Mouse (Mus musculus): ENCODE results near the gene Gh. TPM values are rescaled to one million over a fixed set of nuclear protein-coding genes. Genes with fewer than 3 reads are reported as not detected.

Gene Gh
- total and polyA plus RNA-seq, 2 experiments from 2014 or later, result not detected

DNA sequence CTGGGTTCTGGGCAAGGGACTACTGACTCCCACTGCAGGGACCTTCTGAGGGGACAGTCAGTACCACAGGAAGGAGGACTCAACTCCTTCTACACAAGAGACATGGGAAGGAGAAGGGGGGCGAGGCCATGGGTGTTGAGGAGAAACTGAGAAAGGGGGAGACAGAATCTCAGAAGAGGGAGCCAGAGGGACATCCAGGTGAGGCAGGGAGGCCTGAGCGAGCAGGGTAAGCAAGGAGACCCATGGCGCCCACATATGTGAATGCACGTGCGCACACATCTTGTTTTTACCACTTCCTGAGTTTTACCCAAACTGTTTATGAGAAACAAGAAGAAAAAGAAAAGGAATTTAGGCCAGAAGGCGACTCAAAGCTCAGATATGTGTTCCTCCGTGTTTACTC, 16.1 kb upstream of the Gh start:
- H3K36me3 ChIP-seq (replicated peaks; ENCODE audit: control insufficient read depth, insufficient read depth, low read length), result no peaks in the 10 kb centered on the region
- WGBS, result 75% methylated on average over 7 of the region's 7 CpGs
- H3K4me1 ChIP-seq (ENCODE audit: control insufficient read depth, insufficient read depth), result no peaks in the 10 kb centered on the region
- no peak overlapping the region for H3K4me2 ChIP-seq (ENCODE audit: low read depth, low read length)
- H3K27me3 ChIP-seq (ENCODE audit: control insufficient read depth, insufficient read depth, low read length), result no peaks in the 10 kb centered on the region
- TF ChIP-seq EP300 (IDR thresholded peaks at IDR 0.05; ENCODE audit: low read depth), result no peak
- TF ChIP-seq CTCF (IDR thresholded peaks at IDR 0.05; ENCODE audit: low read depth), result no peak
- ATAC-seq (ENCODE audit: insufficient read depth, low read depth), result no peak
- H3K27ac ChIP-seq (ENCODE audit: low read depth), result peak overlapping the region; percentile 43; the same call in 1 of the 2 replicates
- no peak overlapping the region for H3K4me3 ChIP-seq (ENCODE audit: low read depth, low read length)
- no peaks in the 10 kb centered on the region for H3K9me3 ChIP-seq (replicated peaks; ENCODE audit: control insufficient read depth, low read length)
- DNase-seq (ENCODE audit: low spot score), result no peak
- no peak overlapping the region for H3K9ac ChIP-seq (replicated peaks; ENCODE audit: low read depth, low read length)

GRCm38 (mm10) chr11:106316416-106316815, 14.8 kb upstream of the Gh start:
- H3K4me3 ChIP-seq (ENCODE audit: low read depth, low read length), result no peak overlapping the region
- DNase-seq (ENCODE audit: low spot score), result no peak
- no peaks in the 10 kb centered on the region for H3K4me1 ChIP-seq (ENCODE audit: control insufficient read depth, insufficient read depth)
- no peak overlapping the region for H3K9ac ChIP-seq (replicated peaks; ENCODE audit: low read depth, low read length)
- TF ChIP-seq CTCF (IDR thresholded peaks at IDR 0.05; ENCODE audit: low read depth) (no peak), EP300 (IDR thresholded peaks at IDR 0.05; ENCODE audit: low read depth) (no peak)
- ATAC-seq (ENCODE audit: insufficient read depth, low read depth), result no peak
- no peaks in the 10 kb centered on the region for H3K9me3 ChIP-seq (replicated peaks; ENCODE audit: control insufficient read depth, low read length)
- H3K36me3 ChIP-seq (replicated peaks; ENCODE audit: control insufficient read depth, insufficient read depth, low read length), result no peaks in the 10 kb centered on the region
- no peak overlapping the region for H3K4me2 ChIP-seq (ENCODE audit: low read depth, low read length)
- 96% methylated on average over 1 of the region's 1 CpGs for WGBS
- H3K27me3 ChIP-seq (ENCODE audit: control insufficient read depth, insufficient read depth, low read length), result no peaks in the 10 kb centered on the region
- H3K27ac ChIP-seq (ENCODE audit: low read depth), result no peak overlapping the region

DNA sequence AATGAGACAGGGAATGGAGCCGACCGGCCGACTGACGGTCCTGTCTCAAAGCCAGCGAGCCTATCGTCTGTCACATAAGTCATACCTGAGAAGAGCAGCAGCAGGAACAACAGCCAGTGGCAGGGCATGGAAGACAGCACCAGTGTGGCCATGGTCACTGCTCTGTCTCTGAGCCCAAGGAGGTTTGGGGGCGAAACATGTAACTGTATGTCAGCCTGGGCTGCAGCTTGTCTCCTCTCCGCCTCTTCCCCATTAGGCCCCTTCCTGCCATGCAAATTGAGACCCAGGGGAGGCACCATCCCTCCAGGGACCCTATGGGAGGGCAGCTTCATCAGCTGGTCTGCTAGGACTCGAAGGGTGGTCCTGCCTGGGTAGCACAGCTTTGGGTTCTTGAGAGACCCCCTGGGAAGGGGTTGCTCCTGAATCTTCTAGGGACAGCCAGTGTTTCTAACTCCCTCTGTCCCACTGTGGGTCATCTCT, 12.7 kb upstream of the Gh start, which contains the start of gene Cd79b:
Cd79b (minus strand) TSS at position 430 of the 480 bp plus-strand sequence.
- ATAC-seq (ENCODE audit: insufficient read depth, low read depth), result no peak
- 58% methylated on average over 9 of the region's 9 CpGs for WGBS
- Histone ChIP-seq H3K27ac (ENCODE audit: low read depth) (no peak within 1 kb of the TSS), H3K9me3 (replicated peaks; ENCODE audit: control insufficient read depth, low read length) (no peaks in the 10 kb centered on the region), H3K27me3 (ENCODE audit: control insufficient read depth, insufficient read depth, low read length) (no peaks in the 10 kb centered on the region), H3K36me3 (replicated peaks; ENCODE audit: control insufficient read depth, insufficient read depth, low read length) (no peaks in the 10 kb centered on the region), H3K4me2 (ENCODE audit: low read depth, low read length) (no peak within 1 kb of the TSS; the same call in 1 of the 2 replicates), H3K4me1 (ENCODE audit: control insufficient read depth, insufficient read depth) (no peaks in the 10 kb centered on the region), H3K4me3 (ENCODE audit: low read depth, low read length) (no peak within 1 kb of the TSS), H3K9ac (replicated peaks; ENCODE audit: low read depth, low read length) (no peak within 1 kb of the TSS)
- no peak for DNase-seq (ENCODE audit: low spot score)
- TF ChIP-seq EP300 (IDR thresholded peaks at IDR 0.05; ENCODE audit: low read depth) (no peak), CTCF (IDR thresholded peaks at IDR 0.05; ENCODE audit: low read depth) (no peak)

- Histone ChIP-seq H3K4me1 (ENCODE audit: control insufficient read depth, insufficient read depth) (no peaks in the 10 kb centered on the region), H3K9ac (replicated peaks; ENCODE audit: low read depth, low read length) (no peak overlapping the region), H3K27me3 (ENCODE audit: control insufficient read depth, insufficient read depth, low read length) (no peaks in the 10 kb centered on the region), H3K27ac (ENCODE audit: low read depth) (no peak overlapping the region), H3K9me3 (replicated peaks; ENCODE audit: control insufficient read depth, low read length) (no peaks in the 10 kb centered on the region), H3K4me3 (ENCODE audit: low read depth, low read length) (no peak overlapping the region), H3K4me2 (ENCODE audit: low read depth, low read length) (no peak overlapping the region), H3K36me3 (replicated peaks; ENCODE audit: control insufficient read depth, insufficient read depth, low read length) (no peaks in the 10 kb centered on the region)
- TF ChIP-seq CTCF (IDR thresholded peaks at IDR 0.05; ENCODE audit: low read depth), result no peak
- no peak for TF ChIP-seq EP300 (IDR thresholded peaks at IDR 0.05; ENCODE audit: low read depth)
- no peak for DNase-seq (ENCODE audit: low spot score)
- no peak for ATAC-seq (ENCODE audit: insufficient read depth, low read depth)
- WGBS, result 56% methylated on average over 5 of the region's 5 CpGs
Observed at GRCm38 (mm10) chr11:106313533-106313932, 11.9 kb upstream of the Gh start.

- 64% methylated on average over 5 of the region's 5 CpGs for WGBS
- Histone ChIP-seq H3K27ac (ENCODE audit: low read depth) (no peak overlapping the region), H3K4me2 (ENCODE audit: low read depth, low read length) (no peak overlapping the region), H3K9me3 (replicated peaks; ENCODE audit: control insufficient read depth, low read length) (no peaks in the 10 kb centered on the region), H3K27me3 (ENCODE audit: control insufficient read depth, insufficient read depth, low read length) (no peaks in the 10 kb centered on the region), H3K4me1 (ENCODE audit: control insufficient read depth, insufficient read depth) (no peaks in the 10 kb centered on the region), H3K36me3 (replicated peaks; ENCODE audit: control insufficient read depth, insufficient read depth, low read length) (no peaks in the 10 kb centered on the region), H3K9ac (replicated peaks; ENCODE audit: low read depth, low read length) (no peak overlapping the region), H3K4me3 (ENCODE audit: low read depth, low read length) (no peak overlapping the region)
- ATAC-seq (ENCODE audit: insufficient read depth, low read depth) (no peak), DNase-seq (ENCODE audit: low spot score) (no peak)
- no peak for TF ChIP-seq EP300 (IDR thresholded peaks at IDR 0.05; ENCODE audit: low read depth)
- TF ChIP-seq CTCF (IDR thresholded peaks at IDR 0.05; ENCODE audit: low read depth), result no peak
Observed at GRCm38 (mm10) chr11:106310123-106310522, 8.5 kb upstream of the Gh start.

DNA sequence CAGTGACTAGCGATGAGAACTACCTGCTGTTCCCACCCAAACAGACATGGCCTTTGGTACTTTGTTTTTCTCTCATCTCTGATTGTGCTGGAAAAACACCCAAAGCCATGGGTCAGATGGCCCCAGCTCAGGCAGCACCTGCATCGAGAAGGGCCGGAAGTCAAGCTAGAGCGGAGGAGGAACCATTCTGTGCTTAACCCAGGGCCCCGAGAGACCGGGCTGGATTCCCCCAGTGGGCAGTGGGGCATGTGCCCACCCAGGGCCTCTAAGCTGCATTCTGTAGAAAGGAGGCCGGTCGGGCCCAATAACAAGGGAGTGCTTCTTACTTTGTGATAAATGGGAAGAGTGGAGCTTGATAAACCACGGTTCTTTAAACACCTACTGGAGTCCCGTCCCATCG, 6.5 kb upstream of the Gh start:
- Histone ChIP-seq H3K4me3 (ENCODE audit: low read depth, low read length) (no peak overlapping the region), H3K4me2 (ENCODE audit: low read depth, low read length) (no peak overlapping the region), H3K27ac (ENCODE audit: low read depth) (no peak overlapping the region), H3K27me3 (ENCODE audit: control insufficient read depth, insufficient read depth, low read length) (no peaks in the 10 kb centered on the region), H3K4me1 (ENCODE audit: control insufficient read depth, insufficient read depth) (no peaks in the 10 kb centered on the region), H3K9me3 (replicated peaks; ENCODE audit: control insufficient read depth, low read length) (no peaks in the 10 kb centered on the region), H3K9ac (replicated peaks; ENCODE audit: low read depth, low read length) (no peak overlapping the region), H3K36me3 (replicated peaks; ENCODE audit: control insufficient read depth, insufficient read depth, low read length) (no peaks in the 10 kb centered on the region)
- DNase-seq (ENCODE audit: low spot score), result no peak
- TF ChIP-seq CTCF (IDR thresholded peaks at IDR 0.05; ENCODE audit: low read depth) (no peak), EP300 (IDR thresholded peaks at IDR 0.05; ENCODE audit: low read depth) (no peak)
- no peak for ATAC-seq (ENCODE audit: insufficient read depth, low read depth)
- 71% methylated on average over 11 of the region's 11 CpGs for whole genome bisulfite sequencing
